Mouse (Mus musculus): ENCODE measurements at regions not wholly inside any gene's neighbourhood (a gene's known extent, or its start where the extent isn't known, plus 50 kb on each side); places are given as distances from the start of the nearest gene placed in this dataset.

GRCm38 (mm10) chr11:19785110-19785509 is 139.1 kb upstream of the Spred2 start:
- WGBS: 55% methylated on average over 14 of the region's 14 CpGs
- no peaks in the 10 kb centered on the region for H3K9me3 ChIP-seq

GRCm38 (mm10) chr11:19796950-19797670 is 127.1 kb upstream of the Spred2 start:
- Histone ChIP-seq H3K4me3 (no peak overlapping the region), H3K27me3 (replicated peaks; ENCODE audit: low read depth, poor library complexity, severe bottlenecking) (no peaks in the 10 kb centered on the region), H3K36me3 (replicated peaks) (no peaks in the 10 kb centered on the region), H3K27ac (replicated peaks) (no peak overlapping the region), H3K4me1 (no peaks in the 10 kb centered on the region), H3K9me3 (no peaks in the 10 kb centered on the region)
- WGBS: 83% methylated on average over 4 of the region's 4 CpGs
- no peak for DNase-seq (ENCODE audit: low spot score)

More at GRCm38 (mm10) chr11:19785110-19785509, 139.1 kb upstream of the Spred2 start:
- DNase-seq (ENCODE audit: low spot score): peak; percentile 34
- Histone ChIP-seq H3K36me3 (replicated peaks) (no peaks in the 10 kb centered on the region), H3K4me1 (peaks cover 5% of the 10 kb centered on the region), H3K27me3 (replicated peaks; ENCODE audit: low read depth, poor library complexity, severe bottlenecking) (peaks cover 5% of the 10 kb centered on the region; the same call in 1 of the 2 replicates), H3K27ac (replicated peaks) (no peak overlapping the region), H3K4me3 (no peak overlapping the region)

GRCm38 (mm10) chr11:19809359-19809758 is 114.8 kb upstream of the Spred2 start:
- 90% methylated on average over 7 of the region's 7 CpGs for WGBS

GRCm38 (mm10) chr11:19811271-19811991 is 112.7 kb upstream of the Spred2 start:
- H3K27me3 ChIP-seq (replicated peaks; ENCODE audit: low read depth, poor library complexity, severe bottlenecking): 0 out of 2 replicates have a peak, but pooled peaks cover 5% of the 10 kb centered on the region
- no peaks in the 10 kb centered on the region for H3K36me3 ChIP-seq (replicated peaks)
- H3K27ac ChIP-seq (replicated peaks): no peak overlapping the region; the same call in 1 of the 2 replicates
- peaks cover 10% of the 10 kb centered on the region for H3K9me3 ChIP-seq
- 0 out of 2 replicates have a peak overlapping the region, but pooled peaks have one; percentile 25 for H3K4me3 ChIP-seq
- peaks cover 18% of the 10 kb centered on the region for H3K4me1 ChIP-seq
- 14% methylated on average over 12 of the region's 12 CpGs for WGBS
- DNase-seq (ENCODE audit: low spot score): no peak

More at GRCm38 (mm10) chr11:19809359-19809758, 114.8 kb upstream of the Spred2 start:
- 0 out of 2 replicates have a peak, but pooled peaks cover 5% of the 10 kb centered on the region for H3K27me3 ChIP-seq (replicated peaks; ENCODE audit: low read depth, poor library complexity, severe bottlenecking)
- no peak for DNase-seq (ENCODE audit: low spot score)
- no peaks in the 10 kb centered on the region for H3K36me3 ChIP-seq (replicated peaks)
- no peak overlapping the region for H3K4me3 ChIP-seq
- no peak overlapping the region for H3K27ac ChIP-seq (replicated peaks)
- peaks cover 18% of the 10 kb centered on the region for H3K4me1 ChIP-seq
- H3K9me3 ChIP-seq: peaks cover 6% of the 10 kb centered on the region; the same call in 1 of the 2 replicates

- H3K27me3 ChIP-seq (replicated peaks; ENCODE audit: low read depth, poor library complexity, severe bottlenecking): 0 out of 2 replicates have a peak, but pooled peaks cover 5% of the 10 kb centered on the region
- DNase-seq (ENCODE audit: low spot score): no peak
- peaks cover 18% of the 10 kb centered on the region for H3K4me1 ChIP-seq
- 9% methylated on average over 10 of the region's 10 CpGs for WGBS
- H3K27ac ChIP-seq (replicated peaks): peak overlapping the region; percentile 21; the same call in 1 of the 2 replicates
- H3K36me3 ChIP-seq (replicated peaks): no peaks in the 10 kb centered on the region
- 0 out of 2 replicates have a peak overlapping the region, but pooled peaks have one; percentile 25 for H3K4me3 ChIP-seq
- H3K9me3 ChIP-seq: peaks cover 10% of the 10 kb centered on the region
These were observed 112.0 kb upstream of the Spred2 start for GRCm38 (mm10) chr11:19811992-19812690.

GRCm38 (mm10) chr11:19813549-19813948 is 110.6 kb upstream of the Spred2 start:
- H3K36me3 ChIP-seq (replicated peaks): no peaks in the 10 kb centered on the region
- 0 out of 2 replicates have a peak, but pooled peaks cover 5% of the 10 kb centered on the region for H3K27me3 ChIP-seq (replicated peaks; ENCODE audit: low read depth, poor library complexity, severe bottlenecking)
- H3K27ac ChIP-seq (replicated peaks): no peak overlapping the region
- WGBS: 78% methylated on average over 7 of the region's 7 CpGs
- no peak for DNase-seq (ENCODE audit: low spot score)
- H3K9me3 ChIP-seq: peaks cover 10% of the 10 kb centered on the region
- peaks cover 18% of the 10 kb centered on the region for H3K4me1 ChIP-seq
- H3K4me3 ChIP-seq: no peak overlapping the region

GRCm38 (mm10) chr11:19822991-19823390 is 101.2 kb upstream of the Spred2 start:
- H3K4me1 ChIP-seq: peaks cover 8% of the 10 kb centered on the region
- 79% methylated on average over 5 of the region's 5 CpGs for WGBS
- H3K27me3 ChIP-seq (replicated peaks; ENCODE audit: low read depth, poor library complexity, severe bottlenecking): no peaks in the 10 kb centered on the region
- no peak overlapping the region for H3K4me3 ChIP-seq
- H3K27ac ChIP-seq (replicated peaks): no peak overlapping the region
- H3K36me3 ChIP-seq (replicated peaks): no peaks in the 10 kb centered on the region
- DNase-seq (ENCODE audit: low spot score): no peak
- no peaks in the 10 kb centered on the region for H3K9me3 ChIP-seq

- WGBS: under 1% methylated on average over 3 of the region's 3 CpGs
These were observed 100.7 kb upstream of the Spred2 start for GRCm38 (mm10) chr11:19823461-19823895.

GRCm38 (mm10) chr11:19826481-19827185 is 97.5 kb upstream of the Spred2 start:
- WGBS: 86% methylated on average over 13 of the region's 13 CpGs
- peaks cover 12% of the 10 kb centered on the region; the same call in 1 of the 2 replicates for H3K27me3 ChIP-seq (replicated peaks; ENCODE audit: low read depth, poor library complexity, severe bottlenecking)
- H3K27ac ChIP-seq (replicated peaks): peak overlapping the region; percentile 40; the same call in 1 of the 2 replicates

More at GRCm38 (mm10) chr11:19823461-19823895, 100.7 kb upstream of the Spred2 start:
- Histone ChIP-seq H3K27ac (replicated peaks) (no peak overlapping the region), H3K4me1 (peaks cover 8% of the 10 kb centered on the region), H3K4me3 (no peak overlapping the region), H3K36me3 (replicated peaks) (no peaks in the 10 kb centered on the region), H3K9me3 (no peaks in the 10 kb centered on the region), H3K27me3 (replicated peaks; ENCODE audit: low read depth, poor library complexity, severe bottlenecking) (no peaks in the 10 kb centered on the region)
- peak; percentile 74 for DNase-seq (ENCODE audit: low spot score)

GRCm38 (mm10) chr11:19827996-19828395 is 96.2 kb upstream of the Spred2 start:
- H3K4me1 ChIP-seq: peaks cover 27% of the 10 kb centered on the region

More at GRCm38 (mm10) chr11:19826481-19827185, 97.5 kb upstream of the Spred2 start:
- Histone ChIP-seq H3K4me1 (peaks cover 27% of the 10 kb centered on the region), H3K9me3 (no peaks in the 10 kb centered on the region), H3K36me3 (replicated peaks) (no peaks in the 10 kb centered on the region), H3K4me3 (no peak overlapping the region)
- no peak for DNase-seq (ENCODE audit: low spot score)

GRCm38 (mm10) chr11:19828959-19829401 is 95.2 kb upstream of the Spred2 start:
- no peak for DNase-seq (ENCODE audit: low spot score)
- 54% methylated on average over 8 of the region's 8 CpGs for WGBS
- H3K4me1 ChIP-seq: peaks cover 27% of the 10 kb centered on the region
- H3K27me3 ChIP-seq (replicated peaks; ENCODE audit: low read depth, poor library complexity, severe bottlenecking): peaks cover 12% of the 10 kb centered on the region; the same call in 1 of the 2 replicates
- H3K4me3 ChIP-seq: no peak overlapping the region
- H3K9me3 ChIP-seq: no peaks in the 10 kb centered on the region
- no peak overlapping the region for H3K27ac ChIP-seq (replicated peaks)
- H3K36me3 ChIP-seq (replicated peaks): no peaks in the 10 kb centered on the region

More at GRCm38 (mm10) chr11:19827996-19828395, 96.2 kb upstream of the Spred2 start:
- H3K27ac ChIP-seq (replicated peaks): no peak overlapping the region
- DNase-seq (ENCODE audit: low spot score): no peak
- H3K27me3 ChIP-seq (replicated peaks; ENCODE audit: low read depth, poor library complexity, severe bottlenecking): peaks cover 12% of the 10 kb centered on the region; the same call in 1 of the 2 replicates
- H3K9me3 ChIP-seq: no peaks in the 10 kb centered on the region
- H3K36me3 ChIP-seq (replicated peaks): no peaks in the 10 kb centered on the region
- WGBS: 86% methylated on average over 11 of the region's 11 CpGs
- H3K4me3 ChIP-seq: no peak overlapping the region

Measured in embryonic facial prominence, embryonic 10.5 days (tissue).